Mouse (Mus musculus): ENCODE data around the gene Tm9sf2.

GRCm38 (mm10) chr14:122188250-122188649 is 81.4 kb downstream of the Tm9sf2 start:
- no peak for TF ChIP-seq CTCF (IDR thresholded peaks at IDR 0.05; ENCODE audit: low read depth, low read length)
- TF ChIP-seq TAL1 (conservative IDR thresholded peaks at IDR 0.05; ENCODE audit: low read depth, low read length), result no peak
